Mouse (Mus musculus): ENCODE results near the gene Psmd14.

GRCm38 (mm10) chr2:61759234-61759855 is 47.9 kb downstream of the Psmd14 start:
- TF ChIP-seq TAL1 (IDR thresholded peaks at IDR 0.05; ENCODE audit: low read length) (no peak), GATA1 (IDR thresholded peaks at IDR 0.05; ENCODE audit: low read length) (no peak)

Measured in erythroblast, embryonic 14.5 days (primary cell).